Mouse (Mus musculus) C2C12 (cell line): ENCODE data around the gene E030018B13Rik.

Experiments
- CTCF ChIP-seq: IDR thresholded peaks from one replicate; pipeline ENCODE4 v1.5.1; 2011; ENCODE audit not compliant: control insufficient read depth, insufficient read depth, insufficient read length
- FOSL1 ChIP-seq: IDR thresholded peaks from one replicate; pipeline ENCODE4 v1.8.0; 2011; ENCODE audit warnings: mild to moderate bottlenecking, low read length; ENCODE audit not compliant: poor library complexity, insufficient read depth, severe bottlenecking

DNA sequence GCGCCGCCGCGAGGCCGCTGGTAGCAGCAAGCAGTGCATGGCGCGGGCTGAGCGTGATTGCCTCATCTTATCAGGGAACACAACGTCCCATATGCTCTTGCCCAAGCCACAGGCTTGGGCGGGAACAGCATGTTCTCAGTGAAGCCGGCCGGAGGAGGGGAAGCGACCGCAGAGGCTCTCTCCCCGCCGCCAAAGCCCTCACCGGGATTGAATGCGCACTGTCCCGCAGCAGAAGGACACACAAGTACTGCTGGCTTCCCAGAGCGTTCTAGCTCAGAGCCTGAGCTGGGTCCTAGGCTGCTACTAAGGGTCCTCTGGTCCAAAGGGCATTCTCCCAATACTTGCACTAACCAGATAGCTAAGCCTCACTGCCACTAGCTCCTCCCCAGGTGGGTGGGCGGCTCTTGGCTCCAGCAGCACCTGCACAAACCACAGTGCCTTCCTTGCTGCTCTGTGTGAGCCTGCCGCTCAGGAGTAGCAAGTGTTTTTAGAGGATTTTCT, 19.6 kb upstream of the E030018B13Rik start:
- TF ChIP-seq FOSL1 (no peak), CTCF (peak; percentile 67)
